Mouse (Mus musculus): ENCODE measurements at regions not wholly inside any gene's neighbourhood (a gene's known extent, or its start where the extent isn't known, plus 50 kb on each side); places are given as distances from the start of the nearest gene placed in this dataset.

DNA sequence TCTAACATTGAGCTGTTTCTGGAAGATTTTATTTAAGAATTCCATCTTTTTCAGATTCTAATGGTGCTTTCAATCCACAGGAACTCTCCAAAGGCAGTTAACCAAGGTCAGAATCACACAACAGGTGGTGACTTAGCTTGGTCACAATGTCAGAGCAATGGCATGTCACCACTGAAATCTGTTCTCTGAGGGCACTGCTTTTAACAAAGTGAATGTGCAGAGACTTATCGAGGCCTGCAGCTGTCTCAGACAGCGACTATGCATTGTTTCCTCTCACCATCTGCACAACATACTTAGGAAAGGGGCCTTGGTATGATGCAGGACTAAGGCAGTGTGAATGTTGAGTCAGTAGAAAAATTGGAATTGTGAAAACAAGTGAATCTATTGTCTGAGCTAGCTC lies 638.9 kb upstream of the Igfbp3 start:
- DNase-seq (ENCODE audit: low spot score) = no peak

DNA sequence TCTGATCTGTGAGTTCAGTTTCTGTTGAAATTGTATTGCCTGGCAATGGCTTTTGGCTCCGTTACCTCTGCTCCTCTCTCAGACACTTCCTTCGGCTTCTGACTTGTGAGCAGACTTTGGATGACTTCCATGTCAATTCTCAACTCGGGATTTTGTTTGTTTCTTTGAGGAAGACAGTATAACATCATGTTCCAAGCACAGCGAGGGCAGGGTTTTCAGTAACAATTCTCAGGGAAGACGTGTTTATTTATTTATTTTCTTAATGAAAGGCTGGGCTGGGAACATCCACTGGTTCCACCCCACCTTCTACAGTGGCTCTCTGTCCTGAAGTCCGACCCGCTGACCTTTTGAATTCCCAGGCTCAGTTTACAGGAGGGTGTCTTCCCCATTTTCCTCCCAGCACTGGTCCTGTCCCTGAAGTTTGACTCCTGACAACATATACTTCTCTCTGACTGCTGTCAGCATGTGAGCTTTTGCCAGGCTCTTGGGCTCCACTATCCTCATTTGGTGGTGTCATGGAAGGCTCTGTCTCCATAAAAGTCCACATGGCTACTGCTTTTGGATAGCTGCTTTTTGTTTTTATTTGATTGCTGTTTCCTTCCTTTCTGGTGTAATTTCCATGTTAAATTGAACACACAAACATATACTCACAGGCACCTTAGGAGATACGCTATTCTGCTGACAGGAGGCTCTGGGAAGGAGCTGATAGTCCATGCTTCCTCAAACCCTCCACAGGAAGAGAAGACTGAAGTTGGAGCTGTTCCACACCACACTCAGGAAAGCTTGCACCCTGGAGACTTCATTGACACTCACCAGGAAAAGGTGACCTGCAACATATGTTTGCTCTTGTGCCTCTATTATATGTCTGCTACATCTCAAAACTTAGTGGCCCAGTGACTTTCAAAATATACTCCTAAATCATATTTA lies 624.9 kb upstream of the Igfbp3 start:
- WGBS = 48% methylated on average over 8 of the region's 8 CpGs
- DNase-seq (ENCODE audit: low spot score) = no peak
- Histone ChIP-seq H3K9me3 (ENCODE audit: control insufficient read depth, low read length) (no peaks in the 10 kb centered on the region), H3K9ac (ENCODE audit: low read length) (no peak overlapping the region), H3K36me3 (ENCODE audit: control insufficient read depth, insufficient read depth, low read length) (no peaks in the 10 kb centered on the region), H3K27me3 (ENCODE audit: control insufficient read depth, insufficient read depth, low read length) (no peaks in the 10 kb centered on the region), H3K4me3 (ENCODE audit: low read depth, low read length) (no peak overlapping the region), H3K27ac (replicated peaks) (no peak overlapping the region), H3K4me1 (replicated peaks; ENCODE audit: control insufficient read depth, insufficient read depth) (no peaks in the 10 kb centered on the region), H3K4me2 (replicated peaks; ENCODE audit: low read depth) (no peak overlapping the region)
- no peak for ATAC-seq (ENCODE audit: low FRiP score, low TSS enrichment)
- no peak for TF ChIP-seq CTCF (IDR thresholded peaks at IDR 0.05; ENCODE audit: low read depth)
- TF ChIP-seq EP300 (optimal IDR thresholded peaks at IDR 0.05) = no peak

More for the DNA sequence above, 638.9 kb upstream of the Igfbp3 start:
- TF ChIP-seq EP300 (optimal IDR thresholded peaks at IDR 0.05) (no peak), CTCF (IDR thresholded peaks at IDR 0.05; ENCODE audit: low read depth) (no peak)
- no peaks in the 10 kb centered on the region for H3K27me3 ChIP-seq (ENCODE audit: control insufficient read depth, insufficient read depth, low read length)
- no peaks in the 10 kb centered on the region for H3K36me3 ChIP-seq (ENCODE audit: control insufficient read depth, insufficient read depth, low read length)
- 77% methylated on average over 2 of the region's 2 CpGs for WGBS
- H3K4me1 ChIP-seq (replicated peaks; ENCODE audit: control insufficient read depth, insufficient read depth) = no peaks in the 10 kb centered on the region
- no peak overlapping the region for H3K4me3 ChIP-seq (ENCODE audit: low read depth, low read length)
- no peak overlapping the region for H3K27ac ChIP-seq (replicated peaks)
- ATAC-seq (ENCODE audit: low FRiP score, low TSS enrichment) = no peak
- H3K9ac ChIP-seq (ENCODE audit: low read length) = no peak overlapping the region
- no peak overlapping the region for H3K4me2 ChIP-seq (replicated peaks; ENCODE audit: low read depth)
- no peaks in the 10 kb centered on the region for H3K9me3 ChIP-seq (ENCODE audit: control insufficient read depth, low read length)

DNA sequence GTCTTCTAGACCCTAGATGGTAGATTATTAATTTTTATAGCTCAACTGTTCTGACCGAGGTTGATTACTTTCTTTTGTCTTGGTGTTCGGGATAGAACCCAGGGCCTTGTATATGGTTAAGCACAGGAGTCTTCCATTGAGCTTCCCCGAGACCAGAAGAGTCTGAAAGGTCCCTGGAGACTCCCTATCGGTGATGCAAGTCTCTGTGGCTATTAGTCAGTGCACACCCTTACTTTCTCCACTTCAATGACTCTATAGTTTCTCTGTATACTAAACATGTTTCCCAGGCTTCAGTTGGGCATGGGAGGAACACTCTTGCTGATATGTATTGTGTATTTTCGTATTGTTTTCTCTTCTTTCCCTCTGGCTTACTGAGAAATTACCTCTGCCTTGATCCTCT lies 623.8 kb upstream of the Igfbp3 start:
- TF ChIP-seq CTCF (IDR thresholded peaks at IDR 0.05; ENCODE audit: low read depth) = no peak
- no peak for TF ChIP-seq EP300 (optimal IDR thresholded peaks at IDR 0.05)
- Histone ChIP-seq H3K27me3 (ENCODE audit: control insufficient read depth, insufficient read depth, low read length) (no peaks in the 10 kb centered on the region), H3K4me1 (replicated peaks; ENCODE audit: control insufficient read depth, insufficient read depth) (no peaks in the 10 kb centered on the region), H3K9me3 (ENCODE audit: control insufficient read depth, low read length) (no peaks in the 10 kb centered on the region), H3K4me3 (ENCODE audit: low read depth, low read length) (no peak overlapping the region), H3K4me2 (replicated peaks; ENCODE audit: low read depth) (no peak overlapping the region), H3K9ac (ENCODE audit: low read length) (no peak overlapping the region), H3K27ac (replicated peaks) (no peak overlapping the region), H3K36me3 (ENCODE audit: control insufficient read depth, insufficient read depth, low read length) (no peaks in the 10 kb centered on the region)
- 84% methylated on average over 5 of the region's 5 CpGs for WGBS
- ATAC-seq (ENCODE audit: low FRiP score, low TSS enrichment) (no peak), DNase-seq (ENCODE audit: low spot score) (no peak)

DNA sequence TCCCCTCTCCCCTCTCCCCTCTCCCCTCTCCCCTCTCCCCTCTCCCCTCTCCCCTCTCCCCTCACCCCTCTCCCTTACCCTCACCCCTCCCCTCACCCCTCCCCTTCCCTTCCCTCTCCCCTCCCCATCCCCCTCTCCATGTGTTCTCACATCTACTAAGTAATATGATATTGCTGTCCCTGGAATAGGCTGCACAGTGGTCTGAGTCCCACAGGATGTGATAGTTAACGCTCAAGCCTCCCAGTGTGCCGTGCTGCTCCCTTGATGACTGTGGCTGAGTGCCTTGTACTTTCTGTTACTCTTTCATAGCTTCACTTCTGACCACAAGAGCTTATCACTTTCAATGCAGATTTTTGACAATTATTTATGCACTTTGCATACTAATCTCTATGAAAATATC lies 620.4 kb upstream of the Igfbp3 start:
- Histone ChIP-seq H3K9me3 (ENCODE audit: control insufficient read depth, low read length) (no peaks in the 10 kb centered on the region), H3K4me2 (replicated peaks; ENCODE audit: low read depth) (no peak overlapping the region), H3K9ac (ENCODE audit: low read length) (no peak overlapping the region), H3K4me3 (ENCODE audit: low read depth, low read length) (no peak overlapping the region), H3K4me1 (replicated peaks; ENCODE audit: control insufficient read depth, insufficient read depth) (no peaks in the 10 kb centered on the region), H3K36me3 (ENCODE audit: control insufficient read depth, insufficient read depth, low read length) (no peaks in the 10 kb centered on the region), H3K27me3 (ENCODE audit: control insufficient read depth, insufficient read depth, low read length) (no peaks in the 10 kb centered on the region), H3K27ac (replicated peaks) (no peak overlapping the region)
- TF ChIP-seq CTCF (IDR thresholded peaks at IDR 0.05; ENCODE audit: low read depth) (no peak), EP300 (optimal IDR thresholded peaks at IDR 0.05) (no peak)
- no peak for DNase-seq (ENCODE audit: low spot score)
- 52% methylated on average over 2 of the region's 2 CpGs for WGBS
- ATAC-seq (ENCODE audit: low FRiP score, low TSS enrichment) = no peak

DNA sequence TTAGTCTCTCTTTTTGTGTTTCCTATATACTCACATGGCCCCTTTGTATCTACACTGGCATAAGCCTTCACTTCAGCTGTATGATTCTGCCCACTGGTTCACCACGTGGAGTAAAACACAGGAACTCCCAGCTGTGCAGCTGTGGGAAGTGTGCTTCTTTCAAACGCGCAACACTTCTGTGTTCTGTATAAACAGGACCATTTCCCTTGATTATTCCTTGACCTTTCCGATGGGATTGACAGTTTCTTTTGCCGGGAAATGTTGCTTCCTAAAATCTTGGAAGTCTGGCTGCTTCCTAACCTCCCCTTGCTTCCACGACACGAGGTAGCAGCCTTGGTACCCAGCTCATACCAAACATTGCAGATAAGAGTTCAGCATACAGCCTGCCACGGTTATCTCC lies 618.7 kb upstream of the Igfbp3 start:
- H3K4me2 ChIP-seq (replicated peaks; ENCODE audit: low read depth) = no peak overlapping the region
- no peak for ATAC-seq (ENCODE audit: low FRiP score, low TSS enrichment)
- 42% methylated on average over 8 of the region's 8 CpGs for WGBS
- H3K27ac ChIP-seq (replicated peaks) = no peak overlapping the region
- no peak overlapping the region for H3K4me3 ChIP-seq (ENCODE audit: low read depth, low read length)
- no peak overlapping the region for H3K9ac ChIP-seq (ENCODE audit: low read length)
- H3K4me1 ChIP-seq (replicated peaks; ENCODE audit: control insufficient read depth, insufficient read depth) = no peaks in the 10 kb centered on the region
- TF ChIP-seq EP300 (optimal IDR thresholded peaks at IDR 0.05) (no peak), CTCF (IDR thresholded peaks at IDR 0.05; ENCODE audit: low read depth) (no peak)
- DNase-seq (ENCODE audit: low spot score) = no peak
- no peaks in the 10 kb centered on the region for H3K9me3 ChIP-seq (ENCODE audit: control insufficient read depth, low read length)
- H3K36me3 ChIP-seq (ENCODE audit: control insufficient read depth, insufficient read depth, low read length) = no peaks in the 10 kb centered on the region
- no peaks in the 10 kb centered on the region for H3K27me3 ChIP-seq (ENCODE audit: control insufficient read depth, insufficient read depth, low read length)

- Histone ChIP-seq H3K9me3 (ENCODE audit: control insufficient read depth, low read length) (no peaks in the 10 kb centered on the region), H3K36me3 (ENCODE audit: control insufficient read depth, insufficient read depth, low read length) (no peaks in the 10 kb centered on the region), H3K27ac (replicated peaks) (no peak overlapping the region), H3K4me2 (replicated peaks; ENCODE audit: low read depth) (no peak overlapping the region), H3K9ac (ENCODE audit: low read length) (no peak overlapping the region), H3K27me3 (ENCODE audit: control insufficient read depth, insufficient read depth, low read length) (no peaks in the 10 kb centered on the region), H3K4me1 (replicated peaks; ENCODE audit: control insufficient read depth, insufficient read depth) (no peaks in the 10 kb centered on the region), H3K4me3 (ENCODE audit: low read depth, low read length) (no peak overlapping the region)
- ATAC-seq (ENCODE audit: low FRiP score, low TSS enrichment) (no peak), DNase-seq (ENCODE audit: low spot score) (no peak)
- no peak for TF ChIP-seq EP300 (optimal IDR thresholded peaks at IDR 0.05)
- no peak for TF ChIP-seq CTCF (IDR thresholded peaks at IDR 0.05; ENCODE audit: low read depth)
- WGBS = 56% methylated on average over 1 of the region's 1 CpGs
These were observed 616.0 kb upstream of the Igfbp3 start for GRCm38 (mm10) chr11:7829770-7830169.
